Mouse (Mus musculus): ENCODE measurements around the gene Palm2.

- no peak for TF ChIP-seq CTCF (IDR thresholded peaks at IDR 0.05; ENCODE audit: insufficient read depth, low read depth, low read length)
- TF ChIP-seq POLR2A (IDR thresholded peaks at IDR 0.05; ENCODE audit: insufficient read depth, low read depth, low read length), result no peak
These were observed 178.7 kb downstream of the Palm2 start for GRCm38 (mm10) chr4:57612716-57613115.

All from olfactory bulb, adult 2 months (tissue).